Mouse (Mus musculus): Measurements from ENCODE around the gene Naa11.

Naa11 gene

DNA sequence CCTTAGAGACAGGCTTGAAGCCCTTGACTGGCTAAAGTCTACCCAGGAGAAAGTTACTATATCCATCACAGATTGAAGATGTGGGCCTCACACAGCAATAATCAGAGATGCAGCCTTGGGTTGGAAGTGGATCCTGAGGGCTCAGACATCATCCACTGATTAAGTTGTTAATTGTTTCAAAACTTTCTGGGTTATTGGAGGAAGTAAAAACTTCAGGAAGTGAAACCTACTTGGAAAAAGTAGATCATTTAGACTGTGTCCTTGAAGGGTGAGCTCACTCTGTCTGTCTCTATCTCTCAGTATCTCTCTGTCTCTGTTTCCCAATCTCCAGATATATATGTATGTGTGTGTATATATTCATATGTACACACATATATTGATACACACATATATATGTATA is 47.0 kb downstream of the Naa11 start:
- DNase-seq (ENCODE audit: low read depth, low spot score): no peak

GRCm38 (mm10) chr5:97344144-97344543 is 48.0 kb downstream of the Naa11 start:
- DNase-seq (ENCODE audit: low read depth, low spot score): no peak

GRCm38 (mm10) chr5:97334794-97335193 is 57.4 kb downstream of the Naa11 start:
- no peak for DNase-seq (ENCODE audit: low read depth, low spot score)

Data from retina, postnatal 7 days (tissue).